Mouse (Mus musculus) c-Kit-positive CD71-negative TER-119-negative erythroid progenitor cells, embryonic 14.5 days (primary cell): ENCODE measurements at regions not wholly inside any gene's neighbourhood (a gene's known extent, or its start where the extent isn't known, plus 50 kb on each side); places are given as distances from the start of the nearest gene placed in this dataset.
A peak's percentile ranks its signal among the peaks of the same experiment; 100 is the strongest.

ENCODE experiments used
- DNase-seq: peaks from one replicate; pipeline ENCODE4 v3.0.0-alpha.2; 2013; ENCODE audit warnings: low read depth

DNA sequence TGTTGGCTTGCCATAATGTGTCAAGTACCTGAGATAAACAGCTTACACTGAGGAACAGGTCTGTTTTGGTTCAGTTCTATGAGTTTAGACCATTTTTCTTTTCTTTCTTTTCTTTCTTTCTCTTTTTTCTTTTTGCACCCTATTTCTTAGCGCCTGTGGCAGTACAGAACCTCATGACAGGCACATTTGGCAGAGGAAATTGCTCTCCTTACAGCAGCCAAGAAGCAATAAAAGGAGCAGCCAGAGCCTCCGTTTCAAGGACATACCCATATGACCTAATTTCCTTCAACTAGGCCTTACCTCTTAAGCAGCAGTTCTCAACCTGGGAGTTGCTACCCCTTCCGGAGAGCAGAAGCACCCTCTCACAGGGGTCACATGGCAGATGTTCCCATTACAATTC is 173.9 kb upstream of the Clec14a start:
- no peak for DNase-seq

DNA sequence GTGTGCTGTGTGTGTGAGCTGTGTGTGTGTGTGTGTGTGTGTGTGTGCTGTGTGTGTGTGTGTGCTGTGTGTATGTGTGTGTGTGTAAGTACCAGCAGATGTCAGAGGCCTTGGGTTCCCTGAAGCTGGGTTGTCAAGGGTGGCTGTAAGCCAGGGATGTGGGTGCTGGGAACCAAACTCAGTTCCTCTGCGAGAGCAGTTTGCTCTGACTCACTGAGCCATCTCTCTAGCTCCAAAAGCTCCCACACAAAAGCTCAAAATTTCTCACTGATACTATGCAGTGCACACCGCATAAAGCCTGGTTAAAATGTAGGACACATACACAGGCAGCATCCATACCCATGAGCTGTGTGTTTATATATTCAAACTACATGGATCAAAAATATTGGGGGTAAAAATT is 172.9 kb upstream of the Clec14a start:
- DNase-seq = no peak

DNA sequence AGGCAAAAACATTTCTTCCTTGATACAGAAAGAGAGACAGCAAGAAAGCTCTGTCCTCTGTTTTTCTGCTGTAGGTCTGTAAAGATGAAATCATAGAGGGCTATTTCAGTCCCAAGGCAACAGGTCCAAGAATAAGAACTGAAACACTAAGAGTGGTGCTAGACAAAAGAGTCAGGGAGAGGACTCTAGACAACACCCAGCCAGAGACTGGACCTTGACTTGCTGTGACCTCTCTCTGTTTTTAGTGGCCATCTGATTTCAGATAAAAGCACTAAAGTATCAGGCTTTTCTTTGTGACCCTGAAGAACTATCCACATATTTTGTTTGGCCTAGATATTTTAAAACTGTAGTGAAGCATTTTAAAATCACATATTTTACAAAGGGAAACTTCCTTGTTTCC is 171.6 kb upstream of the Clec14a start:
- no peak for DNase-seq

DNA sequence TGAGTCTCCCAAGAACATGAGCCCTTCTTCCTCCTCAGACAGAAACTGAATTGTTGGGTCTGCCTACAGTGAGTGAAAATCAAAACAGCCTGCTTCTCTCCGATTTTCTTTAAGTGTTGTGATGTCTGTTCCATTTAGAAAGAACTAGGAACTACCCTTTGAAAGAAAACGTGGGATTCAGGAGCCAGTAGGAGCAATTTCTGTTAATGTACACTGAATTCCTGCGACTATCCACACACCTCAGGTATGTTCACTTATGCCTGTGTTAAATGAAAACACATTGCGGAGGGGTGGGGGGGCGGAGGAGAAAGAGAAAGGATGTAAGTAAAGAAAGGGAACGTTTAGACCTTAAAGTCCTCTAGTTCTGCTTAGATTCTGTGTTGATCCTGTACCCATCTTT is 167.9 kb upstream of the Clec14a start:
- no peak for DNase-seq

DNA sequence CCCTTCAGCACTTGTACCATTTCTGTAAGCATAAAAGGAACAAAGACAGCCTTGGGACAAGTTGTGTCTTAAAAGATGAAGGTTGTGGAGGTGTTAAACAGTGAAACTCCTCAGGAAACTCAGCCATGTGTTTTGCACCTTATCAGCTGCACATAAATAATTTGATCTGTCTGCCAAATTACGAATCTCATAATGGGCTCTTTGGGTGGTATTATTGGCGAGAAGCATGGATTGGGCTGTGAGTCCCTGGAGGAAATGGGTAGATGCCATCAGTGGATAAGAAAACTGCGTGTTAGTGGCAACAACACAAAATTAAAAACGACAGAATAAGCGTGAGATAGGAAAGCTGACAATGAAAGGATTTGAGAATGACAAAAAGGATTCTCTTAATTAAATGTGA is 165.4 kb upstream of the Clec14a start:
- DNase-seq = no peak

DNA sequence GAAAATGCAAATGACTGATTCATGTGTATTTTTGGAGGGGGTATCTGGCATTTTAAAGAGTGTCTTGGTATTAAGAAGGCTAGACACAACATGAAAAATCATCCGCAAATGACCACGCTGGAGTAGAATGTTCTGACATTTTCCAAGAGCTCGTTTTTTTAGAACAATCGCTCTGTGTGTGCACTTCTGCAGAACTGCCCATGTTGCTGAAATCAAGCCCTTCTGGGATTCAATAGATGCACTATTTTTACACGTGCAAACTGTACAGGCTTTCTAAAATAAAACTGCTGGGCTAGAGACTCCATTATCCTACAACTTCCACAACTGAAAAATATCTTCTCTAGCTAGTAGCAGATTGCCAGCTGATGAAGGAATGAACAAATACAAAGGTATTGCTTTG is 160.8 kb upstream of the Clec14a start:
- DNase-seq = no peak

DNA sequence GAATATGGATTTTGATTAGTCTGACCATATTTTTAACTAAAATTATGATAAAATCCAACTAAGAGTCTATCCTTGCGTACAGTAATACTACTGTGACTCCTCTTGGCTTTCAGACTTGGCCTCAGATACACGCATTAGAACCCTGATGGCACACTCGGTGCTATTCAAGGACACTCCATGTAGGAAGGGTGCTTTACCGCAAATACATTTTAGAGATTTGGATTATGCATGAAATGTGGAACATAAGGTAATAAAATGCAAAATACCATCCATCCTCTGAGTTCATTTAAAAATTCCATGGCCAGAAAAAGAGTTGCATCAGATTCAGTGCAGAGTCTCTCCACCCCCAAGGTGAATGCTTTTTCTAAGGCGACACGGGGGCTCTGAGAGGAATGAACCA is 157.7 kb upstream of the Clec14a start:
- DNase-seq = no peak

DNA sequence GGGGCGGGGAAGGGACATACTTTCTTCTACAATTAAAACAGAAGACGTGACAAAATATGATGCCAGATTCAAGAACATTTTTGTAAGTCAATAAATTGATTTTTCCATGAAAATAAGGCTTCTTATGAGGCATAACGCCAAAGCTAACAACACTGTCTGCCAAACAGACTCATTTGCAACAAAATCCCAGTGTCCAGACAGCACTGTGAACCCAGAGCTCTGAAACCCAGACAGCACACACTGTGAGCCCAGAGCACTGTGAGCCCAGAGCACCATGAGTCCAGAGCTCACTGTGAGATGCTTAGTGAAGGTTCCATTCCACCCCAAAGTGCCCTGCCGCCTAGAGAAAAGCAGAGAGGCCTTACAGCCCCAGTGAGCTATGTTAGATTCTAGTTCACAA is 156.9 kb upstream of the Clec14a start:
- DNase-seq = no peak

DNA sequence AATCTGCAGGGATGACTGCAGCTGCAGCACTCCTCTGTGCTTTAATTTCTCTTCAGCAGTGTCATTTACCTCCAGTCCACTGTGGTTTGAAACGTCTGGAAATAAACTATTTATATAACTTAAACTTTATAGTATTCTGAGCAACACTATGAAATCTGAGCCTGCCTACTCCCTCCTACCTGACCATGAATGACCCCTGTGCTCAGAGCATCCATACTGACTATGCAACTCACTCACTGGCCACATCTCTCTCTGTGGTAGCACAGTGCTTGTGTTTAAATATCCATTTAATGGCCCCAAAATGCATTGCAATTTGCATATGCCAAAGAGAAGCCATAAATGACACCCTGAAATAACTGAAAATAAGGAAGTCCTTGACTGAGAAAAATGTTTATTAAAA is 154.5 kb upstream of the Clec14a start:
- DNase-seq = no peak

DNA sequence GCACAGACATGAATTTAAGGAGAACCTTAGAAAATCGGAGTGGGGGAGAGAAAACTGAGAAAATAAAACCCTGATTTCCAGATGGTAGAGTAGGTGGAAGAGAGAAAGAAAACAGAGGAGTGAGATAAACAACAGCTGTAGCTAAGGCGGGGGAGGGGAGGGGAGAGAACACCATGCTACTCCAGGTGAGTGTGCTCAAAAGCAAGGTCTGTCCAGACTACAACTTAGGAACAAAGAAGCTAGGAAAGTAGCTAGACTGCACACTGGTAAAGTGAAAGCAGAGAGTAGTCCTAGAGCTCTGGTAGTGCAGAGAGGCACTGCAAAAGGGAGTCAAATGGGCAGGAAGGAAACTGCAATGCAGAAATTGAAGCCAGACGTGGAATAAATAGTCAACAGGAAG is 132.8 kb upstream of the Clec14a start:
- DNase-seq = no peak

DNA sequence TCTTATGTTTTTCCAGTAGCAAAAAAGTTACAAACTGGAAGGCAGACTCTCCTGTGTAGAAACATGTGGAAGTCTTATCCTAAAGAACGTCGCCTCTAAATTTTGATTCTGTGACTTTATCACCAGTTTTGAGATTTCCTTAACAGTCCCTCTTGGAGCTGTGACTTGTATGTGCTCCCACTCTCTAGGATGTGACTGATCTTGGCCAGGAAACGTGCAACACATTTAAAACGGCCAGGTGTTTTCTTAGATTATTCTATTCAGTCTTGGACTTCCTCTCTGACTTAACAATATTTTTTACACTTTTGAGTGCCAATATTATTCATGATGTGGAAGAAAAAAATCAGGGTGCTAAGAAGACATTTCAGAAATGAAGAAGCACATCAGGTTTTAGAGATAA is 91.2 kb upstream of the Clec14a start:
- peak; percentile 5 for DNase-seq

DNA sequence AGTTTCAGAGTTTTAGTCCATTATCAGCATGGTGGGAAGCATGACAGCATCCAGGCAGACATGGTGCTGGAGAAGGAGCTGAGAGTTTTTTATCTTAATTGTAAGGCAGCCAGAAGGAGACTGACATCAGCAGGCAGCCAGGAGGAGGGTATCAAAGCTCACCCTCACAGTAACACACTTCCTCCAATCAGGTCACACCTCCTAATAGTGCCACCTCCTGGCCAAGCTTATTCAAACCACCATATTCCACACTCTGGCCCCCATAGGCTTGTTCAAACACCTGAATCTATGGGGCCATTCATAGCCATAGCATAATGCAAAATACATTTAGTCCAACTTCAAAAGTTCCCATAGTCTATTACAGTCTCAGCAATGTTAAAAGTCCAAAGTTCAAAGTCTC is 65.1 kb upstream of the Clec14a start:
- DNase-seq = no peak

DNA sequence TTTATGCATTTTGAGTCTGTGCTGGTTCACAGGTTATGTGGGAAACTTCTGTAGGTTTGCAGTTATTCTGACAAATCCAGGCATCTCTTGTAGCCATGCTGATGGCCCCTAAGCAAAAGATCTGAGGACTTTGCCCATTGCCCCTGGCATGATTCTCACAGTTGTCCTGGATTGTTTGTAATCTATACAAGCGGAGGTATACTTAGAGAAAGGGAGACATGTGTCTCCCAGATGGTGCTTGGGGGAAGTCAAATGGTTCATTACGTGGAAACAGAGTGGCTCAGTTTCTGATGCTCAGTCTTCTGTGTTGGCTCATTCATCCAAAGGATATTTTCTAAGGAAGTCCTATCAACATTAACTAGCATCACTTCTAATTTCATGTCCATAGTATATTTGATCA is 60.8 kb upstream of the Clec14a start:
- no peak for DNase-seq

DNA sequence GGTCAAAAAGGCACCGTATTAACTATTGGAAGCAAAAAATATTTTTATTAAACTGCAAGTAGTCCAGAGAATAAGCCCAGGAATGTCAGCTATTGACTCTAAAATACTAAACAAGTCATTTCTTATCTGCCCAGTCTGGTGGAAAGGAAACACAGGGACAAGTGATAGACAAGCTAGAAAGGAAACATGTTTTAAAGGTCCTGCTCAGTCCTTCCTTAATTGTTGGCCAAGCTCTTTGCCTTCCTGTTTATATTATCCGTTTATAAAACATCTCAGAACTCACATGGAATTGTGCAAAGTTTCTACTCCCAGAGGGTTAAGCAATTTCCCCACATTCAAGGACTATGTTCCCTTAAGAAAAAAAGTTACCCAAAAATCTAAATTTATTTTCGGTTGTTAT is 54.9 kb upstream of the Clec14a start:
- DNase-seq = no peak
